Mouse (Mus musculus) CH12.LX (cell line): Measurements from ENCODE around the gene Bcl11a. TPM values are rescaled to one million over a fixed set of nuclear protein-coding genes. Genes with fewer than 3 reads are reported as not detected.

Source experiments
- DNase-seq: peaks from one replicate; pipeline ENCODE4 v3.0.0-alpha.2; 2013; ENCODE audit errors: extremely low read depth
- H3K27ac ChIP-seq: 2 replicates; pipeline ENCODE4 v1.5.1; 2012; ENCODE audit warnings: low read depth, mild to moderate bottlenecking, control low read depth, moderate library complexity; ENCODE audit not compliant: insufficient read depth
- H3K27me3 ChIP-seq: replicated peaks from 2 replicates; pipeline ENCODE3; 2012; ENCODE audit warnings: inconsistent platforms
- H3K36me3 ChIP-seq, 2 experiments: replicated peaks in 1 of 2; 2 replicates each; pipeline versions ENCODE3 to v1.6.1; 2012; ENCODE audit warnings: inconsistent platforms in 1 of 2, low read length in 1 of 2, mild to moderate bottlenecking in 1 of 2, mixed read lengths in 1 of 2, moderate library complexity in 1 of 2; ENCODE audit not compliant: control insufficient read depth in 1 of 2, insufficient read depth in 1 of 2
- H3K4me1 ChIP-seq, 2 experiments: 2 replicates each; pipeline ENCODE4 v1.6.1; 2012; ENCODE audit warnings: inconsistent platforms in 1 of 2, moderate library complexity in 1 of 2; ENCODE audit not compliant: insufficient read depth in 2 of 2, control insufficient read depth in 1 of 2
- H3K4me2 ChIP-seq: 2 replicates; pipeline ENCODE4 v1.6.1; 2012; ENCODE audit warnings: low read depth, mild to moderate bottlenecking, control low read depth; ENCODE audit not compliant: poor library complexity, insufficient read depth, severe bottlenecking
- H3K4me3 ChIP-seq, 3 experiments: fragments of 150-350 bp in 1 of 3; sonication (generic) in 1 of 3; replicated peaks in 1 of 3; 2 replicates each; pipeline versions ENCODE3 to v1.5.1; 2011 to 2012; ENCODE audit warnings: low read depth in 2 of 3, low read length in 2 of 3, mild to moderate bottlenecking in 2 of 3, moderate library complexity in 2 of 3, control low read depth in 1 of 3, improper control_type of control experiment in 1 of 3, inconsistent platforms in 1 of 3, mixed read lengths in 1 of 3; ENCODE audit not compliant: poor library complexity in 1 of 3
- H3K79me2 ChIP-seq: replicated peaks from 2 replicates; pipeline ENCODE4 v1.6.1; 2012; ENCODE audit warnings: mild to moderate bottlenecking, moderate library complexity; ENCODE audit not compliant: control insufficient read depth, poor library complexity, insufficient read depth, severe bottlenecking; ENCODE audit errors: extremely low read depth
- H3K9ac ChIP-seq: 2 replicates; pipeline ENCODE4 v1.6.1; 2012; ENCODE audit warnings: low read depth, mild to moderate bottlenecking, control low read depth, moderate library complexity; ENCODE audit not compliant: insufficient read depth
- H3K9me3 ChIP-seq: replicated peaks from 2 replicates; pipeline ENCODE3; 2012; ENCODE audit warnings: low read length, inconsistent platforms, mixed read lengths
- BHLHE40 ChIP-seq: IDR thresholded peaks from 2 replicates; pipeline ENCODE4 v1.6.1; 2011; ENCODE audit warnings: mild to moderate bottlenecking, low read depth, low read length, improper control_type of control experiment
- CHD1 ChIP-seq: IDR thresholded peaks from 2 replicates; pipeline ENCODE4 v1.6.1; 2012; ENCODE audit warnings: low read depth, low read length, improper control_type of control experiment, inconsistent platforms
- CHD2 ChIP-seq: IDR thresholded peaks from 2 replicates; pipeline ENCODE4 v1.6.1; 2011; ENCODE audit warnings: low read length, improper control_type of control experiment
- ELF1 ChIP-seq: IDR thresholded peaks from 2 replicates; pipeline ENCODE4 v1.6.1; 2014; ENCODE audit warnings: low read depth, mild to moderate bottlenecking, inconsistent platforms, low read length, improper control_type of control experiment
- ETS1 ChIP-seq: conservative IDR thresholded peaks from 2 replicates; pipeline ENCODE4 v1.6.1; 2012; ENCODE audit warnings: low read depth, mild to moderate bottlenecking, inconsistent platforms, low read length, improper control_type of control experiment, moderate library complexity
- JUND ChIP-seq: conservative IDR thresholded peaks from 2 replicates; pipeline ENCODE4 v1.6.1; 2011; ENCODE audit warnings: low read depth, low read length, improper control_type of control experiment
- KAT2A ChIP-seq: IDR thresholded peaks from 2 replicates; pipeline ENCODE4 v1.6.1; 2012; ENCODE audit warnings: low read length, improper control_type of control experiment, inconsistent platforms; ENCODE audit not compliant: insufficient replicate concordance
- MAX ChIP-seq: IDR thresholded peaks from 2 replicates; pipeline ENCODE4 v1.6.1; 2011; ENCODE audit warnings: low read length, improper control_type of control experiment
- MAZ ChIP-seq: IDR thresholded peaks from 2 replicates; pipeline ENCODE4 v1.6.1; 2012; ENCODE audit warnings: low read depth, mild to moderate bottlenecking, inconsistent platforms, low read length, improper control_type of control experiment, moderate library complexity
- MEF2A ChIP-seq: IDR thresholded peaks from 2 replicates; pipeline ENCODE4 v1.6.1; 2014; ENCODE audit warnings: low read depth, mild to moderate bottlenecking, inconsistent platforms, low read length, improper control_type of control experiment, borderline replicate concordance
- NRF1 ChIP-seq: IDR thresholded peaks from 2 replicates; pipeline ENCODE4 v1.6.1; 2014; ENCODE audit warnings: low read depth, mild to moderate bottlenecking, inconsistent platforms, low read length, improper control_type of control experiment, moderate library complexity
- POLR2AphosphoS2 ChIP-seq: IDR thresholded peaks from 2 replicates; pipeline ENCODE4 v1.6.1; 2011; ENCODE audit warnings: low read depth, low read length, improper control_type of control experiment
- SIN3A ChIP-seq: IDR thresholded peaks from 2 replicates; pipeline ENCODE4 v1.6.1; 2012; ENCODE audit warnings: low read length, improper control_type of control experiment, inconsistent platforms
- SMC3 ChIP-seq: IDR thresholded peaks from 2 replicates; pipeline ENCODE4 v1.6.1; 2011; ENCODE audit warnings: low read depth, low read length, improper control_type of control experiment
- TCF12 ChIP-seq: IDR thresholded peaks from 2 replicates; pipeline ENCODE4 v1.6.1; 2014; ENCODE audit warnings: low read depth, mild to moderate bottlenecking, inconsistent platforms, low read length, improper control_type of control experiment
- UBTF ChIP-seq: IDR thresholded peaks from 2 replicates; pipeline ENCODE4 v1.6.1; 2012; ENCODE audit warnings: low read depth, mild to moderate bottlenecking, inconsistent platforms, low read length, improper control_type of control experiment, moderate library complexity
- dilution Hi-C: fragments of 300-500 bp; cut with MboI; formaldehyde crosslinking; loops from 2 replicates; pipeline ENCODE4 v1.14.3; 2020; ENCODE audit warnings: low sequenced_read_pairs; ENCODE audit not compliant: extremely low pct_unique_long_range_greater_than_20kb, extremely low pct_ligation_motif_present
- in situ Hi-C: fragments of 300-500 bp; cut with MboI; formaldehyde crosslinking; loops from 3 replicates; pipeline ENCODE4 v1.14.3; 2019; ENCODE audit warnings: low sequenced_read_pairs, low pct_ligation_motif_present, low pct_unique_long_range_greater_than_20kb, mixed read lengths
- polyA plus RNA-seq: library from polyadenylated mRNA; unstranded; fragments of >175 nt; gene quantifications from 2 replicates; pipeline ENCODE4 v1.2.1, GENCODE M21; 2012; ENCODE audit warnings: low read depth; ENCODE audit not compliant: insufficient read length
- total RNA-seq, 2 experiments: library from RNA; depleted of rRNA; stranded (reverse); fragments of 300-350 nt in 1 of 2; fragments of >200 nt in 1 of 2; gene quantifications; 2 replicates each; pipeline ENCODE4 v1.2.3; 2012 to 2014

Gene Bcl11a
- total and polyA plus RNA-seq, 3 experiments, result 6.8 to 57.9 (median 13.9) TPM

DNA sequence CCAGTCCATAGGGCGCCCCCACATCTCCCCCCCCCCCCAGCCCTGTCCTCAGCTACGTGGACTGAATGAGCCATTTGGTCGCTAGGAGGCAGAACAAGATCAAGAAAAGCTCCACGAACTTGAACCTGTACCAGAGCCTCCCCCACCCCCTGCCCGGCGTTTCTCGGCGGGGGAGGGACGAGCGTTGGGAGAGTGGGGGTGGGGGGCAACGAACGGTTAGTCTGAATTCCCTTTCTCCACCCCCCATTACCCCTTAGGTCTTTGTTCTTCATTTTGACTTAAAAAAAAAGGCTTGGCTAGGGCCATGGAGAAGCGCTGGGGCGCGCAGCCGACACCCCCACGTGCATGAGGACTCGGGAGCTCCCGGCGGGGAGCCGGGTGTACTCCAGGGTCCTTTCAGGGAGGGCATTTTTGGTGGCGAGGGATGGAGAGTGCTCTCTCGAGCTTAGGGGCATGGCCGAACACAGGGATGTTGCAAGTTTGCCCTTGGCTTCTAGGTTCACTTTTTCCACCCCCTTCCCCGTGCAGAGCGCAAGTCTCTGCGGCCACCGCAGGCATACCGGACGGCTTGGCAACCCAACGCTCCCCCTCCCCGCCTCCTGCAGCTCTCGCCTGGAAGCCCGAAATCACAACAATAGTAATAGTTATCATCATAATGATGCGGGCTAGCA is 3.3 kb downstream of the Bcl11a start (continued):
- TF ChIP-seq CHD1, result no peak
- TF ChIP-seq POLR2AphosphoS2, result 0 out of 2 replicates have a peak, but pooled peaks have one; percentile 23
- 0 out of 2 replicates have a peak, but pooled peaks have one; percentile 13 for TF ChIP-seq KAT2A
- peak; percentile 68 for TF ChIP-seq SMC3
- TF ChIP-seq ELF1, result no peak
- 0 out of 2 replicates have a peak, but pooled peaks have one; percentile 8 for TF ChIP-seq TCF12
- peak; percentile 94 for TF ChIP-seq MAZ
- peak; percentile 14; the same call in 1 of the 2 replicates for TF ChIP-seq ETS1
- no peak for TF ChIP-seq JUND
- TF ChIP-seq SIN3A, result peak; percentile 50; the same call in 1 of the 2 replicates

- in situ Hi-C loops, result loop anchor here (5.0 to 10.0 kb wide), 2 partner anchors 115 to 163 kb away; no protein-coding TSS in a partner anchor
- no peaks in the 10 kb centered on the region for H3K27me3 ChIP-seq
- peaks cover 5 to 24% of the 10 kb centered on the region in 2 experiments for H3K36me3 ChIP-seq
- H3K79me2 ChIP-seq, result no peaks in the 10 kb centered on the region; the same call in 1 of the 2 replicates
- H3K4me2 ChIP-seq, result peak overlapping the region; percentile 98
- H3K4me1 ChIP-seq, result peaks cover 8 to 32% of the 10 kb centered on the region in 2 experiments; a peak in 3 of 4 replicates
- DNase-seq, result peak; percentile 38
- peak overlapping the region; percentile 49 to 77 (median 76) for H3K4me3 ChIP-seq
- dilution Hi-C loops, result no loop called here
- H3K9ac ChIP-seq, result peak overlapping the region; percentile 16; the same call in 1 of the 2 replicates
- TF ChIP-seq MAX (peak; percentile 55; the same call in 1 of the 2 replicates), BHLHE40 (peak; percentile 61), MEF2A (no peak), UBTF (peak; percentile 86; the same call in 1 of the 2 replicates), NRF1 (no peak), CHD2 (peak; percentile 40)
- H3K9me3 ChIP-seq, result no peaks in the 10 kb centered on the region
- 0 out of 2 replicates have a peak overlapping the region, but pooled peaks have one; percentile 3 for H3K27ac ChIP-seq
Measured at GRCm38 (mm10) chr11:24081687-24082384, 4.0 kb downstream of the Bcl11a start.
